Mouse (Mus musculus) olfactory bulb, adult 2 months (tissue): ENCODE data around the gene Cic.

Experiments
- CTCF ChIP-seq: fragments of 200-500 bp; IDR thresholded peaks from 2 replicates; pipeline ENCODE4 v1.5.1; 2012; ENCODE audit warnings: low read depth, mild to moderate bottlenecking, low read length, moderate library complexity; ENCODE audit not compliant: insufficient read depth
- POLR2A ChIP-seq: fragments of 200-500 bp; IDR thresholded peaks from 2 replicates; pipeline ENCODE4 v1.6.1; 2012; ENCODE audit warnings: mild to moderate bottlenecking, low read depth, low read length, moderate library complexity; ENCODE audit not compliant: insufficient read depth

DNA sequence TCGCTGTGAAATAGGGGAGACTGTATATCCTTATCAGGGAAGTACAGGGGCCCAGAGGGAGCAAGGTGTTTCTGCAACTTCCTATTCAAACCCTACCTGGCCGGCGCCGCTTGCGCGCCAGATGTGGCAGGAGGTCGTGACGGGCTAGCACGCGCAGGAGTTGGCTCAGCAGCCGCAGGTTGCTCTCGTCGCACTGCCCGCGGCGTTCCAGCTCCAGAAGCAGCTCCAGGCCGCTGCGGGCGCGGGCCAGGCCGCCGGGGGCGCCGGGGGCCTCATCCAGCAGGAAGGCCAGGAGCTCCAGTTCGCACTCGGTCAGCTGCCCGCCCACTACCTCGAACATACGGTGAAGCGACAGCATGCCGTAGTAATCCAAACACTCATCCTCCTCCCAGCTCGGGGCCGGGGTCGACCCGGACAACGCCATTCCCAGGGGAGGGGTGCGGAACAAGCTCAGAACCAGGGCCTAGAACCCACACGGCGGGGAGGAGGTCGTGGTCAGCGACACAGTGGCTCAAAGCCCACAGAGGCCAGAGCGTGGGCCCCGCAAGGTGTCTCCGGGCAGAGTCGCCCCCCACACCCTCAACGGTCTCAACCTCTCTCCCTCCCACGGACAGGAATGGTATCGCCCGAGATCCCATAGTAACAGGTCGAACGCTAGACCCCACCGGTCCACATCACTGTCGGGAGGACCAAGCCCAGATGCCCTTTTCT, 48.6 kb upstream of the Cic start:
- TF ChIP-seq POLR2A (no peak), CTCF (0 out of 2 replicates have a peak, but pooled peaks have one; percentile 16)
